ENCODE assay signal across 26 mouse cellular contexts in the genomic region with DNA sequence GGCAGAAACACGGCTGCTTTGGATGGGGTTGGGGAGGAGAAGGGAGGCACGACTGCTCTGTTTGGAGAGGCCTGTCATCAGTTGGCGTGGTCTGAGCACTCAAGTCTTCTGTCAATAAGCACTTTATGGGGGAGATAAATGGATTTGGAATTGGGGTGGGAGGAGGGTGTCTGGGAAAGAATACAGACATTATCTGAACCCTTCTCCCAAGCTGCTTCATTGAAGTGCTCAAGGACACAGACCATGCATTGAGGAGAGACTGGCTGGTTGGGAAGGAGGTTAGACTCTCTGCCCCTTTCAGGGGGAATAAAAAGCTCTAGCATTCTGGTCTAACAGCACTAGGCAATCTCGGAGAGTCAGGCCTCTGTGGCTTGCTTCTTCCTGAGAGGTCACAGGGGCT.
A peak's percentile ranks its signal among the peaks of the same experiment; 100 is the strongest.
DNase-seq lines count a peak whose midpoint lies in the region; ATAC-seq lines count a peak whose summit lies in the region.
"Had no signal": no experiment of that assay in that cellular context is flagged by ENCODE, and none has a peak within 500 bp of the region (broad histone marks: within the 10 kb centered on the region; RNA-seq: fewer than 3 reads in every experiment).

No protein-coding gene starts in this region.

- peaks cover 39% of the 10 kb centered on the region for H3K4me1 ChIP-seq in forebrain, embryonic 10.5 days
- H3K4me1 ChIP-seq in forebrain, embryonic 16.5 days (replicated peaks; ENCODE audit: control insufficient read depth, insufficient read depth, low read length) = peaks cover 23% of the 10 kb centered on the region
- H3K4me1 ChIP-seq in heart, embryonic 14.5 days (ENCODE audit: control insufficient read depth in 2 of 2, insufficient read depth in 2 of 2, low read length in 2 of 2) = peaks cover 40 to 70% of the 10 kb centered on the region in 2 experiments
- H3K4me1 ChIP-seq in intestine, embryonic 14.5 days (replicated peaks; ENCODE audit: control insufficient read depth, insufficient read depth, low read length) = peaks cover 55% of the 10 kb centered on the region
- peaks cover 30% of the 10 kb centered on the region for H3K4me1 ChIP-seq in intestine, embryonic 15.5 days (replicated peaks)
- H3K4me1 ChIP-seq in midbrain, embryonic 11.5 days (ENCODE audit: control insufficient read depth, insufficient read depth, low read length) = peaks cover 18% of the 10 kb centered on the region
- H3K4me1 ChIP-seq in midbrain, embryonic 15.5 days = peaks cover 16% of the 10 kb centered on the region

- DNase-seq in forebrain, embryonic 10.5 days (ENCODE audit: extremely low spot score, low spot score) = no peak
- DNase-seq in heart, adult 8-10 months (ENCODE audit: low spot score) = no peak
- no peak for DNase-seq in intestine, embryonic 14.5 days (ENCODE audit: low spot score)
- DNase-seq in midbrain, embryonic 11.5 days (ENCODE audit: low spot score, missing footprints) = no peak
- DNase-seq: adrenal gland, adult 2 months; adrenal gland, postnatal 36 days; cerebellum, adult 2 months; cerebellum, postnatal 14 days; gastrocnemius, postnatal 14 days; kidney, adult 11 months; kidney, postnatal 10 days; layer of hippocampus, adult 9-11 months; liver; lung, adult 2 months; thymus, adult 2 months; thymus, postnatal 36 days had no signal

- H3K9ac ChIP-seq in forebrain, embryonic 16.5 days (replicated peaks; ENCODE audit: low read depth, low read length) = no peak overlapping the region
- H3K9ac ChIP-seq in heart, embryonic 14.5 days (ENCODE audit: low read length) = no peak overlapping the region
- no peak overlapping the region for H3K9ac ChIP-seq in intestine, embryonic 14.5 days (ENCODE audit: low read length)
- no peak overlapping the region for H3K9ac ChIP-seq in intestine, embryonic 15.5 days
- H3K9ac ChIP-seq in midbrain, embryonic 11.5 days (ENCODE audit: low read length) = no peak overlapping the region
- no peak overlapping the region for H3K9ac ChIP-seq in midbrain, embryonic 15.5 days
- H3K9ac ChIP-seq: forebrain, embryonic 12.5 days; hindbrain, embryonic 12.5 days; liver, embryonic 14.5 days; midbrain, embryonic 12.5 days had no signal

- H3K4me3 ChIP-seq in forebrain, embryonic 10.5 days = no peak overlapping the region
- H3K4me3 ChIP-seq in forebrain, embryonic 16.5 days (replicated peaks; ENCODE audit: low read length) = no peak overlapping the region
- H3K4me3 ChIP-seq in heart, embryonic 14.5 days (ENCODE audit: control insufficient read depth in 1 of 2, insufficient read depth in 1 of 2, low read depth in 1 of 2, low read length in 2 of 2) = no peak overlapping the region
- H3K4me3 ChIP-seq in intestine, embryonic 14.5 days (ENCODE audit: low read depth, low read length) = no peak overlapping the region
- H3K4me3 ChIP-seq in intestine, embryonic 15.5 days (replicated peaks) = no peak overlapping the region
- H3K4me3 ChIP-seq in midbrain, embryonic 11.5 days (ENCODE audit: low read depth, low read length) = no peak overlapping the region
- H3K4me3 ChIP-seq in midbrain, embryonic 15.5 days = no peak overlapping the region
- H3K4me3 ChIP-seq: erythroblast, embryonic 14.5 days; forebrain, embryonic 12.5 days; hindbrain, embryonic 12.5 days; midbrain, embryonic 12.5 days had no signal

- no peak overlapping the region for H3K4me2 ChIP-seq in forebrain, embryonic 16.5 days (ENCODE audit: low read length)
- H3K4me2 ChIP-seq in heart, embryonic 14.5 days (ENCODE audit: low read length) = no peak overlapping the region
- H3K4me2 ChIP-seq in intestine, embryonic 14.5 days (ENCODE audit: low read length) = no peak overlapping the region
- H3K4me2 ChIP-seq in intestine, embryonic 15.5 days (replicated peaks) = no peak overlapping the region
- no peak overlapping the region for H3K4me2 ChIP-seq in midbrain, embryonic 11.5 days
- no peak overlapping the region for H3K4me2 ChIP-seq in midbrain, embryonic 15.5 days
- H3K4me2 ChIP-seq: forebrain, embryonic 12.5 days; hindbrain, embryonic 12.5 days; midbrain, embryonic 12.5 days had no signal

- no peaks in the 10 kb centered on the region for H3K27me3 ChIP-seq in forebrain, embryonic 10.5 days (ENCODE audit: poor library complexity, severe bottlenecking)
- H3K27me3 ChIP-seq in forebrain, embryonic 16.5 days (replicated peaks; ENCODE audit: control insufficient read depth, insufficient read depth, low read length) = no peaks in the 10 kb centered on the region
- H3K27me3 ChIP-seq in heart, embryonic 14.5 days (ENCODE audit: control insufficient read depth, insufficient read depth, low read length) = no peaks in the 10 kb centered on the region
- H3K27me3 ChIP-seq in intestine, embryonic 14.5 days (replicated peaks; ENCODE audit: control insufficient read depth, insufficient read depth, low read length) = no peaks in the 10 kb centered on the region
- H3K27me3 ChIP-seq in intestine, embryonic 15.5 days (replicated peaks) = no peaks in the 10 kb centered on the region
- no peaks in the 10 kb centered on the region for H3K27me3 ChIP-seq in midbrain, embryonic 11.5 days (ENCODE audit: control insufficient read depth, insufficient read depth, low read length)
- H3K27me3 ChIP-seq in midbrain, embryonic 15.5 days (replicated peaks) = no peaks in the 10 kb centered on the region
- H3K27me3 ChIP-seq: forebrain, embryonic 12.5 days; hindbrain, embryonic 12.5 days; midbrain, embryonic 12.5 days had no signal

- H3K9me3 ChIP-seq in forebrain, embryonic 10.5 days = no peaks in the 10 kb centered on the region
- H3K9me3 ChIP-seq in forebrain, embryonic 16.5 days (ENCODE audit: control insufficient read depth, low read length) = no peaks in the 10 kb centered on the region
- H3K9me3 ChIP-seq in heart, embryonic 14.5 days (ENCODE audit: control insufficient read depth, low read length) = no peaks in the 10 kb centered on the region
- H3K9me3 ChIP-seq in intestine, embryonic 14.5 days (ENCODE audit: control insufficient read depth, low read length) = no peaks in the 10 kb centered on the region
- no peaks in the 10 kb centered on the region for H3K9me3 ChIP-seq in intestine, embryonic 15.5 days
- H3K9me3 ChIP-seq in midbrain, embryonic 11.5 days (ENCODE audit: control insufficient read depth, low read length) = no peaks in the 10 kb centered on the region
- H3K9me3 ChIP-seq in midbrain, embryonic 15.5 days = no peaks in the 10 kb centered on the region
- H3K9me3 ChIP-seq: forebrain, embryonic 12.5 days; hindbrain, embryonic 12.5 days; midbrain, embryonic 12.5 days had no signal

- no peaks in the 10 kb centered on the region for H3K36me3 ChIP-seq in forebrain, embryonic 10.5 days (replicated peaks)
- no peaks in the 10 kb centered on the region for H3K36me3 ChIP-seq in forebrain, embryonic 16.5 days (ENCODE audit: control insufficient read depth, insufficient read depth)
- no peaks in the 10 kb centered on the region for H3K36me3 ChIP-seq in heart, embryonic 14.5 days (ENCODE audit: control insufficient read depth, insufficient read depth, low read length)
- no peaks in the 10 kb centered on the region for H3K36me3 ChIP-seq in intestine, embryonic 14.5 days (ENCODE audit: control insufficient read depth, insufficient read depth, low read length)
- H3K36me3 ChIP-seq in intestine, embryonic 15.5 days = no peaks in the 10 kb centered on the region
- no peaks in the 10 kb centered on the region for H3K36me3 ChIP-seq in midbrain, embryonic 11.5 days (ENCODE audit: control insufficient read depth, insufficient read depth, low read length)
- no peaks in the 10 kb centered on the region for H3K36me3 ChIP-seq in midbrain, embryonic 15.5 days (replicated peaks)
- H3K36me3 ChIP-seq: forebrain, embryonic 12.5 days; hindbrain, embryonic 12.5 days; midbrain, embryonic 12.5 days had no signal

- WGBS in forebrain, embryonic 10.5 days = 45% methylated on average over 4 of the region's 4 CpGs
- WGBS in forebrain, embryonic 16.5 days = 74% methylated on average over 4 of the region's 4 CpGs
- 16% methylated on average over 4 of the region's 4 CpGs for WGBS in heart, embryonic 14.5 days
- 44% methylated on average over 4 of the region's 4 CpGs for WGBS in intestine, embryonic 14.5 days
- 48% methylated on average over 4 of the region's 4 CpGs for WGBS in intestine, embryonic 15.5 days
- 44% methylated on average over 4 of the region's 4 CpGs for WGBS in midbrain, embryonic 11.5 days
- 41% methylated on average over 4 of the region's 4 CpGs for WGBS in midbrain, embryonic 15.5 days

- ATAC-seq in forebrain, embryonic 16.5 days = no peak
- ATAC-seq in heart, embryonic 14.5 days (ENCODE audit: insufficient number of reproducible peaks, insufficient read depth, low FRiP score, low read depth) = peak; percentile 23; the same call in 1 of the 2 replicates
- no peak for ATAC-seq in intestine, embryonic 14.5 days (replicated peaks; ENCODE audit: low FRiP score, low TSS enrichment, low read depth)
- ATAC-seq in intestine, embryonic 15.5 days = no peak
- peak; percentile 72; the same call in 1 of the 2 replicates for ATAC-seq in midbrain, embryonic 11.5 days (ENCODE audit: low FRiP score)
- no peak for ATAC-seq in midbrain, embryonic 15.5 days (replicated peaks)
- ATAC-seq: activated CD4-positive, CD25-positive, alpha-beta regulatory T cell, adult 4 months had no signal

- H3K27ac ChIP-seq in forebrain, embryonic 10.5 days = peak overlapping the region; percentile 41; the same call in 1 of the 2 replicates
- H3K27ac ChIP-seq in forebrain, embryonic 16.5 days (ENCODE audit: low read length) = no peak overlapping the region
- peak overlapping the region; percentile 70 to 73 for H3K27ac ChIP-seq in heart, embryonic 14.5 days (replicated peaks in 1 of 2; ENCODE audit: control insufficient read depth in 1 of 2, insufficient read depth in 1 of 2, low read depth in 2 of 2, low read length in 2 of 2)
- 0 out of 2 replicates have a peak overlapping the region, but pooled peaks have one; percentile 4 for H3K27ac ChIP-seq in intestine, embryonic 14.5 days (ENCODE audit: low read depth)
- no peak overlapping the region for H3K27ac ChIP-seq in intestine, embryonic 15.5 days
- no peak overlapping the region for H3K27ac ChIP-seq in midbrain, embryonic 11.5 days (ENCODE audit: low read depth, low read length)
- no peak overlapping the region for H3K27ac ChIP-seq in midbrain, embryonic 15.5 days
- H3K27ac ChIP-seq: forebrain, embryonic 12.5 days; hindbrain, embryonic 12.5 days; liver, embryonic 14.5 days; midbrain, embryonic 12.5 days had no signal

Comparison
In these comparisons a context has a peak if more than half of its experiments do, and no peak if none do; other contexts are left out.
1. H3K27ac ChIP-seq: peak in forebrain, embryonic 10.5 days (single experiment), heart, embryonic 14.5 days (2 of 2) and intestine, embryonic 14.5 days (single experiment); none in forebrain, embryonic 16.5 days (single experiment), intestine, embryonic 15.5 days (single experiment), midbrain, embryonic 11.5 days (single experiment) and midbrain, embryonic 15.5 days (single experiment).
2. ATAC-seq: peak in heart, embryonic 14.5 days (single experiment) and midbrain, embryonic 11.5 days (single experiment); none in forebrain, embryonic 16.5 days (single experiment), intestine, embryonic 14.5 days (single experiment), intestine, embryonic 15.5 days (single experiment) and midbrain, embryonic 15.5 days (single experiment).